Mouse (Mus musculus) heart, embryonic 14.5 days (tissue): ENCODE results near the gene Rab37. TPM values are rescaled to one million over a fixed set of nuclear protein-coding genes. Genes with fewer than 3 reads are reported as not detected.

Experiments used
- ATAC-seq: fragments of 200-750 bp; cut with Nextera tagmentation; 2 replicates; pipeline ENCODE4 v1.8.0; 2017; ENCODE audit warnings: low read depth, moderate TSS enrichment; ENCODE audit not compliant: insufficient number of reproducible peaks, insufficient read depth, low FRiP score
- H3K27ac ChIP-seq, 2 experiments: fragments of 200-500 bp in 1 of 2; fragments of 300-500 bp in 1 of 2; sonication (generic) in 1 of 2; replicated peaks in 1 of 2; 2 replicates each; pipeline ENCODE4 v1.5.1; 2012 to 2014; ENCODE audit warnings: low read depth in 2 of 2, low read length in 2 of 2, control low read depth in 1 of 2, mild to moderate bottlenecking in 1 of 2, mixed read lengths in 1 of 2; ENCODE audit not compliant: control insufficient read depth in 1 of 2, insufficient read depth in 1 of 2
- H3K27me3 ChIP-seq: fragments of 300-500 bp; sonication (generic); 2 replicates; pipeline ENCODE4 v1.6.1; 2014; ENCODE audit warnings: mild to moderate bottlenecking, low read length, control low read depth; ENCODE audit not compliant: control insufficient read depth, insufficient read depth
- H3K36me3 ChIP-seq: fragments of 300-500 bp; sonication (generic); 2 replicates; pipeline ENCODE4 v1.6.1; 2014; ENCODE audit warnings: mild to moderate bottlenecking, control low read depth, low read length, mixed read lengths; ENCODE audit not compliant: control insufficient read depth, insufficient read depth
- H3K4me1 ChIP-seq, 2 experiments: fragments of 200-500 bp in 1 of 2; fragments of 300-500 bp in 1 of 2; sonication (generic) in 1 of 2; 2 replicates each; pipeline ENCODE4 v1.6.1; 2012 to 2014; ENCODE audit warnings: low read length in 2 of 2, control low read depth in 1 of 2, mixed read lengths in 1 of 2; ENCODE audit not compliant: control insufficient read depth in 2 of 2, insufficient read depth in 2 of 2
- H3K4me2 ChIP-seq: fragments of 300-500 bp; sonication (generic); 2 replicates; pipeline ENCODE4 v1.6.1; 2014; ENCODE audit warnings: mild to moderate bottlenecking, low read length
- H3K4me3 ChIP-seq, 2 experiments: fragments of 200-500 bp in 1 of 2; fragments of 300-500 bp in 1 of 2; sonication (generic) in 1 of 2; 2 replicates each; pipeline ENCODE4 v1.5.1; 2012 to 2014; ENCODE audit warnings: low read length in 2 of 2, mild to moderate bottlenecking in 2 of 2, control low read depth in 1 of 2, low read depth in 1 of 2, moderate library complexity in 1 of 2; ENCODE audit not compliant: control insufficient read depth in 1 of 2, insufficient read depth in 1 of 2
- H3K9ac ChIP-seq: fragments of 300-500 bp; sonication (generic); 2 replicates; pipeline ENCODE4 v1.6.1; 2014; ENCODE audit warnings: mild to moderate bottlenecking, low read length
- H3K9me3 ChIP-seq: fragments of 300-500 bp; sonication (generic); 2 replicates; pipeline ENCODE4 v1.6.1; 2016; ENCODE audit warnings: low read length, control low read depth; ENCODE audit not compliant: control insufficient read depth
- WGBS: fragments of 180-500 bp; shearing (Covaris S2); extraction: QIAGEN DNeasy Blood & Tissue Kit; methylation state at CpG from one replicate; pipeline ENCODE4 v1.1.7; 2014; 5-methylcytosine and 5-hydroxymethylcytosine counted together
- polyA plus RNA-seq: library from polyadenylated mRNA; unstranded; fragments of >200 nt; fragmentation: Nextera tagmentation; extraction: Ambion mirVana; gene quantifications from 2 replicates; pipeline ENCODE4 v1.2.1, GENCODE M21; 2014

Rab37 gene
- polyA plus RNA-seq, 1 experiment from 2014 or later = 0.89 TPM

DNA sequence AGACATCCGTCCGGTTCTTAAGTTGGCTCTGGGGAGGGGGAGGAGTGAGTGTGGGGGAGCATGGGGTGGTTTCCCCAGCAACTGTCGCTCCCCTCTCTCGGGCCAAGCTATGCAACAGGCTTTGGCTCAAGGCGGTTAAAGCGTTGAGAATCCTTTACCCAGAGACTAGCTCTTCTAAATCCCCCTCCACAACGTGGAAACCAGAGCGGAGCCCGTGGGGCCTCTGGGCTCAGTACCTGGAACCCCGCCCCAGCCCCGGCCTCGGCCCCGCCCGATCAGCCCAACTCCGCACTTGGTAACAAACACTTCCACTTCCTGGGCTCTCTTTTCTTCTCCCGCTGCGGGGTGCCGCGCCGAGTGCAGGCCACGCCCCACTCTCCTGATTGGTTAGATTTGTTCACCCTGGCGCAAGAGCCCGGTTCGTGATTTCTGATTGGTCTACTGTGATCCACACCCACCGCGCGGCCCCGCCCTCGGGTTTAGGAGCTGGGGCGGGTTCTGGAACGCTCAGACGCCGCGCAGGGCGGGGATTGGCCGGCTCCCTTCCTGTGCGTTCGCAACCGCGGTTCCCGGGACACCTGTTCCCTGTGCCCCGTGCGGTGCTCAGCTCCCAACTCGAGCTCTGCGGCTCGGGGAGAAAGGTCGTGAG is 71.7 kb downstream of the Rab37 start, which contains the start of gene Slc9a3r1:
Gene Slc9a3r1, plus strand, starts transcription at position 510 of the 649 bp plus-strand sequence.
- Histone ChIP-seq H3K9me3 (no peaks in the 10 kb centered on the region), H3K27ac (peak within 1 kb of the TSS; percentile 19 to 21; a peak in 1 of 4 replicates), H3K36me3 (no peaks in the 10 kb centered on the region), H3K4me3 (peak within 1 kb of the TSS; percentile 62 to 78), H3K4me1 (peaks cover 13 to 38% of the 10 kb centered on the region in 2 experiments), H3K4me2 (peak within 1 kb of the TSS; percentile 93), H3K27me3 (peaks cover 12% of the 10 kb centered on the region; the same call in 1 of the 2 replicates), H3K9ac (peak within 1 kb of the TSS; percentile 64)
- ATAC-seq = peak; percentile 96
- whole genome bisulfite sequencing = under 1% methylated on average over 47 of the region's 47 CpGs

DNA sequence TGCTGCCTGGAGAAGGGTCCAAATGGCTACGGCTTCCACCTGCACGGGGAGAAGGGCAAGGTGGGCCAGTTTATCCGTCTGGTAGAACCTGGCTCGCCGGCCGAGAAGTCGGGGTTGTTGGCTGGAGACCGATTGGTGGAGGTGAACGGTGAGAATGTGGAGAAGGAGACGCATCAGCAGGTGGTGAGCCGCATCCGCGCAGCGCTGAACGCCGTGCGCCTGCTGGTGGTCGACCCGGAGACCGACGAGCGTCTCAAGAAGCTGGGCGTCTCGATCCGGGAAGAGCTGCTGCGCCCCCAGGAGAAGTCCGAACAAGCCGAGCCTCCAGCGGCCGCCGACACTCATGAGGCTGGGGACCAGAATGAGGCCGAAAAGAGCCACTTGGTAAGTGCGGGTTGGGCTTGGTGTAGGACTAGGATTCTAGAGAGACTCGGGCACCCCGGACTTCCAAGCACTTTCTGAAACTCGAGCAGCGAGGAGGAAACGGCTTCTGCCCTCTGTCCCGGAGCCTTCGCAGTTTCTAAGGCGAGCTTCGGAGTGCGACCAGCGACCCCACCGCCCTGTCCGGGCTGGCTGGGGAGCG is 72.4 kb downstream of the Rab37 start:
- peak overlapping the region; percentile 62 to 78 for H3K4me3 ChIP-seq
- H3K9ac ChIP-seq = peak overlapping the region; percentile 64
- H3K27me3 ChIP-seq = peaks cover 12% of the 10 kb centered on the region; the same call in 1 of the 2 replicates
- H3K4me1 ChIP-seq = peaks cover 8 to 31% of the 10 kb centered on the region in 2 experiments
- ATAC-seq = no peak
- WGBS = under 1% methylated on average over 47 of the region's 47 CpGs
- peak overlapping the region; percentile 93 for H3K4me2 ChIP-seq
- no peaks in the 10 kb centered on the region for H3K36me3 ChIP-seq
- H3K9me3 ChIP-seq = no peaks in the 10 kb centered on the region
- H3K27ac ChIP-seq = no peak overlapping the region

DNA sequence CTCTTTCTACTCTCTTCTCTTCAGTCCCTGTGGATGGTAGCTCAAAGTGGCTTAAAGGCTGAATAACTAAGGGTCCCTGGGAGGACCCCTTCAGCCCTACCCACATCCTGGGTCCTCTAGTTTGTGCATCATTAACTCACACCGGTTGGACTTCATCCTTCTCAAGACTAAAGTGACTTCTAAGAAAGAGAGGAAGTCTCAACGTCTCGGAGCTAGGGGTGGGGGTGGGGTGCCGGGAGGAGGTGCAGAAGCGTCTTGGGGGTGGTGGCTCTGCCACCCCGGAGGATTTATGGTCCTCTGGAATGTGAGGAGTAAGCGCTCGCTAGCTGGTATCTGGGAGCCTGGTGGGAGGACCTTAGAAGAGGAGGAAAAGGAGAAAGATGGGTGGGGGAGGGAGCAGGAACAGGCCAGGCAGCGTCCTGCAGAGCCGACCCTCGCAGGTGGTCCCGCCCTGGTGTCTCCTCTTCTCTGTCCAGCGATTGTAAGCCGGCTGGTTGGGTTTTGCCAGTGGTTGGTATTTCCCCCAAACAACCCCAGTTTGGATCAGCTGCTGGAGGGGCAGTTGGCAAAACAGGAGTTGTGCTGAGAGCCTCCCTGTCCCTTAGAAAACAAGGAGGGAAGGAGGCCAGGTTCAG is 73.2 kb downstream of the Rab37 start:
- 0% methylated on average over 14 of the region's 14 CpGs for WGBS
- no peaks in the 10 kb centered on the region for H3K9me3 ChIP-seq

DNA sequence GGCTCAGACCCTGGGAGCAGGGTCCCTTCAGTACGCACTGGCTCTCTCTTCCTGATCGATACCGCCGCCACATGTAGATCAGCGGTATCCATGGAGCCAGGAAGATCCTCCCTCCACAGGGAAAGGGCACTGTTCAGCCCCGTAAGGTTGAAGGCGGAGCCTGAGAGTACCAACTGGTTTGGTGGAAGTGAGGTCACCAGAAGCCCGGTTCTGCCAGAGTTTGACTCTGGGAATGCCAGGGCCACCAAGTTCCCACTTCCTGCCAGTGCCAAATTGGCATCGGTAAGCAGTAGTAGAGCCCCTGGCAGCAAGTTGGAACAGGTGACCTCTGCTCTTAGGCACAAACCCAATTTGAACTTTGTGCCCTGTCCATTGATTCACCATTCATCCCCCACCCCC is 73.7 kb downstream of the Rab37 start:
- 3% methylated on average over 9 of the region's 9 CpGs for WGBS
- peak overlapping the region; percentile 64; the same call in 1 of the 2 replicates for H3K9ac ChIP-seq
- H3K36me3 ChIP-seq = no peaks in the 10 kb centered on the region
- peaks cover 12% of the 10 kb centered on the region; the same call in 1 of the 2 replicates for H3K27me3 ChIP-seq
- peak overlapping the region; percentile 93 for H3K4me2 ChIP-seq
- peaks cover 8 to 31% of the 10 kb centered on the region in 2 experiments for H3K4me1 ChIP-seq
- no peak overlapping the region for H3K27ac ChIP-seq
- no peaks in the 10 kb centered on the region for H3K9me3 ChIP-seq
- H3K4me3 ChIP-seq = peak overlapping the region; percentile 62 to 78
- ATAC-seq = no peak

More for the DNA sequence above, 73.2 kb downstream of the Rab37 start:
- Histone ChIP-seq H3K9ac (peak overlapping the region; percentile 64), H3K27me3 (peaks cover 12% of the 10 kb centered on the region; the same call in 1 of the 2 replicates), H3K4me3 (peak overlapping the region; percentile 62 to 78), H3K36me3 (no peaks in the 10 kb centered on the region), H3K4me2 (peak overlapping the region; percentile 93), H3K4me1 (peaks cover 8 to 31% of the 10 kb centered on the region in 2 experiments), H3K27ac (no peak overlapping the region)
- ATAC-seq = no peak

DNA sequence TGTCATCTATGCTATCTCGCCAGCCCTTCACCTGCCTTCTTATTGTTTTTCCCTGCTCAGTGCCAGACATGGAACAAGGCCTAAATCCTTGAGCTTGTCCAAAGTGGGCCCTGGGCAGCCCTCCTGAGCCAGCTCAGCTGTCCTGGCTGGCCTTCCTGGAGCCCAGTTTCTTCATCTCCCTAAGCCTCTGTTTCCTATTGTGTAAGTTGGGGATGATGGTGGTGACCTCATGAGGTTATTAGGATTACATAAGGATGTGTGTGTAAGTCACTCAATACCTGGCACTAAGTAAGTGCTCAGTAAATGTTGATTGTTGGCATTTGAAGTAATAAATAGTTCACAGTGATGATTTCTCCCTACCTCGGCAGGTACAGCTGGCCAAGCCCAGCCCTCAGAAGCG is 75.5 kb downstream of the Rab37 start:
- H3K36me3 ChIP-seq = no peaks in the 10 kb centered on the region
- WGBS = 83% methylated on average over 3 of the region's 3 CpGs
- no peaks in the 10 kb centered on the region for H3K9me3 ChIP-seq
- peaks cover 4 to 26% of the 10 kb centered on the region in 2 experiments for H3K4me1 ChIP-seq
- H3K4me2 ChIP-seq = no peak overlapping the region
- ATAC-seq = no peak
- H3K27me3 ChIP-seq = peaks cover 12% of the 10 kb centered on the region; the same call in 1 of the 2 replicates
- H3K9ac ChIP-seq = no peak overlapping the region
- H3K27ac ChIP-seq = no peak overlapping the region
- no peak overlapping the region for H3K4me3 ChIP-seq

DNA sequence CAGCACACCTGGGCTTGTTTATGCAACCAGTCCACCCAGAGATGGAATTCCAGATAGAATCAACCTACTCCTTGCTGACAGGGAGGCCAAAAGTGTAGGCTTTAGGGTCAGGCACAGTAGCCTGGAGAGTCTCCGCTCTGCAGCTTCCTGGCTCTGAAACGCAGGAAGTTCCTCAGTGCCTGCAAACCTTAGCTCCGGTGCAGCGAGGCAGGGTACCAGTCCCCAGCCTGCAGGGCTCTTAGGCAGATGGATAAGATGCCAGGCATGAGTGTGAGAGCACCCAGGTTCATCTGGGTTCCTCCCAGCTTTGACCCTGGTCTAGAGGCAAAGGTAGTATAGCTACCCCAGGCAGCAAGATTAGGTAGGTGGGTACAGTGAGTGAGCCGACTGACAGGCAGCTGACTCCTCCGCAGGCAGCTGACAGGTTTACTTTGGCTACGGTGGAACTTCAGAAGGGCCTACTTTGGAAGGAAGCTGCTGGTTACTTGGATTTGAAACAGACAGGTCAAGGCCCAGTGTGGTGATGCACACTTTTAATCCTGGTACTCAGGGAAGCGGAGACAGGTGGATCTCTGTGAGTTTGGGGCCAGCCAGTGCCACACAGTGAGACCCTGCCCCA is 76.5 kb downstream of the Rab37 start:
- no peak for ATAC-seq
- Histone ChIP-seq H3K9ac (no peak overlapping the region), H3K4me3 (no peak overlapping the region), H3K4me1 (peaks cover 8 to 27% of the 10 kb centered on the region in 2 experiments), H3K36me3 (no peaks in the 10 kb centered on the region), H3K27ac (no peak overlapping the region), H3K9me3 (no peaks in the 10 kb centered on the region), H3K4me2 (no peak overlapping the region), H3K27me3 (peaks cover 12% of the 10 kb centered on the region; the same call in 1 of the 2 replicates)
- WGBS = 74% methylated on average over 8 of the region's 8 CpGs

DNA sequence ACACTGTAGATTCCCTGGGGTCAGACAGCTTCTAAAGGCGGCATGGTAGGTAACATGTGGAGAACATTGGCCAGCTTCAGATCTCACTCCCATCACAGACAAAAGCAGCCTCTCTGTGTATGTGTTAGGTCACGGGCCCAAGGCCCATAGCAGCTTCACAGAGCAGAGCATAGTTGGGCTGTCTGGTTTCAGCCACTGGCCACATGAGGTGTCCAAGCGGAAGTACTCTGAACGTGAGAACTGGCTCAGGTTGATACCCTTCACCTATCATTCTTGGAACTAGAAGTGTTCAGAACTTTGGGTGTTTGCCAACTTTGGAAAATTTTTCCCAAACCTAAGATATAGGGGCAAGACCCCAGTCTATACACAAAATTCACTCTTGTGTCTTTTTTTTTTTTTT is 78.2 kb downstream of the Rab37 start:
- H3K36me3 ChIP-seq = no peaks in the 10 kb centered on the region
- H3K4me2 ChIP-seq = no peak overlapping the region
- no peak overlapping the region for H3K9ac ChIP-seq
- no peak overlapping the region for H3K27ac ChIP-seq
- no peak overlapping the region for H3K4me3 ChIP-seq
- H3K9me3 ChIP-seq = no peaks in the 10 kb centered on the region
- peaks cover 15 to 35% of the 10 kb centered on the region in 2 experiments for H3K4me1 ChIP-seq
- 85% methylated on average over 4 of the region's 4 CpGs for WGBS
- no peak for ATAC-seq
- H3K27me3 ChIP-seq = peaks cover 12% of the 10 kb centered on the region; the same call in 1 of the 2 replicates
